Mouse (Mus musculus) adrenal gland, adult 2 months (tissue): ENCODE measurements around the gene Cd300ld2. TPM values are rescaled to one million over a fixed set of nuclear protein-coding genes. Genes with fewer than 3 reads are reported as not detected.
A peak's percentile ranks its signal among the peaks of the same experiment; 100 is the strongest.
"Not testable (repeated sequence)": the region's sequence is repeated elsewhere in the genome, so short reads cannot be mapped to it uniquely, and the experiment has no call there.

ENCODE experiments used
- DNase-seq: peaks from one replicate; pipeline ENCODE4 v3.0.0; 2021
- long read RNA-seq: library from polyadenylated mRNA; stranded (forward); transcript quantifications from one replicate; pipeline ENCODE4 v2.0.0, GENCODE M21; 2021
- polyA plus RNA-seq: library from polyadenylated mRNA; depleted of rRNA; stranded (reverse); fragments of >200 nt; gene quantifications from 2 replicates; pipeline ENCODE4 v1.2.3, GENCODE M21; 2012; rRNA removed
- total RNA-seq, 2 experiments: library from RNA; stranded (reverse); gene quantifications; 2 replicates each; pipeline ENCODE4 v1.2.3; 2021

Cd300ld2 gene
- not detected for total RNA-seq
- 0.56 TPM in 1 of 2 replicates, not detected in the other for polyA plus RNA-seq
- long read RNA-seq, result 0 reads

GRCm38 (mm10) chr11:115016093-115016492 is at the start of gene Cd300ld2:
TSS of gene Cd300ld2 (minus strand) at chr11:115016193.
- DNase-seq, result not testable (repeated sequence)

GRCm38 (mm10) chr11:115062077-115062476 is 46.1 kb upstream of the Cd300ld2 start, which contains the start of gene Cd300e:
TSS of gene Cd300e (minus strand) at chr11:115062177.
- DNase-seq, result no peak

DNA sequence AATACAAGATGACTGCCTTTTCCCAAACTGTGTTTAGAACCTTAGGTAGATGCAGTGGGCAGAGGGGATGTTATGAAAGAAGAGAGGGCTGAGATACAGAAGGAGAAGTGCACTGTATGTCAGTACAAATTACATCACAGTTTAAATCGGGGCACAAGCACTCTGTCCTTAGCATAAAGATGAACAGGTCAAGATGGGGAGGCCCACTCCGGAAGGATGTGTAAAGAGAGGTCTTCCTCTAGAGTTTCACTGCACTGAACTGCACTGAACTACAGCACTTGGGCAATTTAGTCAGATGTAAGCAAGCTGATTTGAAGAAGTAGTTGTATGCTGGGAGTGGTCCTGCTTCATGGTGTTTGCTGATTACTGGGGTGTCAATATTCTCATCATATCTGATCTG is 43.8 kb upstream of the Cd300ld2 start:
- no peak for DNase-seq

DNA sequence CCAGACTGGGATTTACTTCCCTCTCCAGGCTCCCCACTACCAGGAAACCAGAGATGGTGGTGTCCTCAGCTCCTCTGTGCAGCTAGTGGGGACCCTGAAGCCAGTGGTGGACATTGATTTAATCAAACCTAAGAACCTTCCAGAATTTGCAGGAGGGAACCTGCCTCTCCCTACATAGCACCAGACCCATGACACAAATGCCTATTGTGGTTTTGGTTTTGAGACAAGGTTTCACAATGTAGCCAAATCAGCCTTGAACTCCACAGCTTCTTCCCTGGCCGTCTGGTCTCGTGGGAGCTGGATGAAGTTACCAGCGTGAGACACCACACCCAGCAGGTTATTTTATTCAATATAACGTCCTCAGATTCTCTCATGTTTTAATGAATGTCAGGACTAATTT is 42.7 kb upstream of the Cd300ld2 start:
- DNase-seq, result no peak

DNA sequence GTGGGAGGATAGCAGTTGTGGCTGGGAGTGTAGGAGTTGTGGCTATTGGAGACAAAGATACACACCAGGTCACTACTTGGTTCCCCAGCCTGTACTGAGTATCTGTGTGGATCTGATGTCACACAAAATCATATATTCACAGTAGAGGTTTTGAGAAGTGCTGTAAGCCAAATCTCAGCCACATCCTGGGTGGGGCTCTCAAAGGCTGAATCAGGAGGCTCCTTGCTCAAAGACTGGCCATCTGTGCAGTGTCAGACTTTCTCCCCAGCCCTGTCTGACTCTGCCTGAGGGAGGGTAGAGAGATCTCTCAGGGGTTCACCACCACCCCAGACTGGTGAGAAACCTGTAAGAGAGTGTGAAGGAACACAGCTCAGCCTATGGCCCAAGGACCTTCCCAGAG is 38.5 kb upstream of the Cd300ld2 start:
- no peak for DNase-seq

- no peak for DNase-seq
Measured at GRCm38 (mm10) chr11:115052991-115053390, 37.0 kb upstream of the Cd300ld2 start.

GRCm38 (mm10) chr11:115052206-115052605 is 36.2 kb upstream of the Cd300ld2 start:
- no peak for DNase-seq

- no peak for DNase-seq
Measured at GRCm38 (mm10) chr11:115049282-115049895, 33.4 kb upstream of the Cd300ld2 start.

GRCm38 (mm10) chr11:115048259-115048658 is 32.3 kb upstream of the Cd300ld2 start, which contains the start of gene Cd300ld3:
TSS of gene Cd300ld3 (minus strand) at chr11:115048409.
- DNase-seq, result no peak

DNA sequence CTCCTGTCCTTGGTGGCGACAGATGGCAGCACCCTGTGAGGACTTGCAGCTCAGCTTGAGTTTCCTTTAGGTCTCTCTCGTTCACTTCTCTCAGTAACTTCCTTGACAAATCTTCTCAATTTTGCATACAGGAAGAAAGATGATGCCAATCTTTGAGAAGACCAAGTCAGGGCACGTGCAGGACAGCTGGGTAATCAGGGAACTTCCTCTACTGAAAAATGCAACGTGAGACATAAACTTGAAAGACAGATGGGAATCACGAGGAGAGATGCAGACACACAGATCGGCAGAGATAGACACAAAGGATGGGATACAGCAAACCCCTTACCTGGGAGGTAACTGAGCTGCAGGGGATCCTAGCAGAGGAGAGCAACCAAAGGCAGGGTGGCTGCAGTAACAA is 21.7 kb upstream of the Cd300ld2 start, which contains the start of gene Cd300ld5:
Gene Cd300ld5 (minus strand): TSS at position 101 of the 400 bp plus-strand sequence.
- not testable (repeated sequence) for DNase-seq

- DNase-seq, result not testable (repeated sequence)
Measured at GRCm38 (mm10) chr11:115026912-115027311, 10.9 kb upstream of the Cd300ld2 start, which contains the start of gene Cd300ld4. TSS of gene Cd300ld4 (minus strand) at chr11:115027012.

GRCm38 (mm10) chr11:115004070-115004469 is 11.9 kb downstream of the Cd300ld2 start:
- DNase-seq, result no peak

DNA sequence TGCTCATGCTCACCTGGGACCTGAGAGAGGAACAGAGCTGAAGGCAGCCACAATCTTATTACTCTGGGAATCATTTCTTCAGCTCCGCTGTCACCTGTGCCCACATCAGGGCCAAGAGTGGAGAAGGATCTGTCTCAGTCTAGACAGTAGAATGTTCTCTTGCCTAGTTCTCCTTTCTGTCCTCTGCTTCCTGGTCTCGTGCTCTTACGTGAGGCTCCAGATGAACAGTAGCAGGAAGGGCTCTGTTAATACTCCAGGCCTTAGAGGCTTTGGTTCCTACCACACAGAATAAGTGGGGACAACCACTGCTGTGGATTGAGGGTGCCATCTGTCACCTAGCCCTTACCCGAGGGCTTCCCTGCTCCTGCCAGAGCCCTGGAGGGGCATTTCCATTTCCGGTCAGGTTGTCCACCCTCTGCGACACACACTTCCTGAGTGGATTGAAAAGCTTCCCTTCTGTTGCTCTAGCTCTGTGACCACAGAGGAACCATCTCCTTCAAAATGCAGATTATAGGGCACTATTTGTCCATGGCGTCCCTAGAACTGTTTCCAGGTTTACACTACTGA is 14.4 kb downstream of the Cd300ld2 start, which contains the start of gene Cd300c2:
Gene Cd300c2 (minus strand): TSS at position 407 of the 567 bp plus-strand sequence.
- no peak for DNase-seq

DNA sequence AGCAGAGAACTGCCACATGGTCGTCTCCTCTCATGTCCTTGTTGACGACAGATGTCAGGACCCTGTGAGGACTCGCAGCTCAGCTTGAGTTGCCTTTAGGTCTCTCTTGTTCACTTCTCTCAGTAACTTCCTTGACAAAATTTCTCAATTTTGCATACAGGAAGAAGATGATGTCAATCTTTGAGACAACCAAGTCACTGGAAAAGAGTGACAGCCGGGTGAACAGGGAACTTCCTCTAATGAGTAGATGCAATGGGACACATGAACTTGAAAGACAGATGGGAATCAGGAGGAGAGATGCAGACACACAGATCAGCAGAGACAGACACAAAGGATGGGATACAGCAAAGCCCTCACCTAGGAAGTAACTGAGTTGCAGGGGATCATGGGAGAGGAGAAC is 26.2 kb downstream of the Cd300ld2 start, which contains the start of gene Cd300ld:
Gene Cd300ld (minus strand): TSS at position 130 of the 400 bp plus-strand sequence.
- no peak for DNase-seq

- DNase-seq, result no peak
Measured at GRCm38 (mm10) chr11:114981866-114982265, 34.1 kb downstream of the Cd300ld2 start.

- DNase-seq, result no peak
Measured at GRCm38 (mm10) chr11:114972726-114973125, 43.3 kb downstream of the Cd300ld2 start.

DNA sequence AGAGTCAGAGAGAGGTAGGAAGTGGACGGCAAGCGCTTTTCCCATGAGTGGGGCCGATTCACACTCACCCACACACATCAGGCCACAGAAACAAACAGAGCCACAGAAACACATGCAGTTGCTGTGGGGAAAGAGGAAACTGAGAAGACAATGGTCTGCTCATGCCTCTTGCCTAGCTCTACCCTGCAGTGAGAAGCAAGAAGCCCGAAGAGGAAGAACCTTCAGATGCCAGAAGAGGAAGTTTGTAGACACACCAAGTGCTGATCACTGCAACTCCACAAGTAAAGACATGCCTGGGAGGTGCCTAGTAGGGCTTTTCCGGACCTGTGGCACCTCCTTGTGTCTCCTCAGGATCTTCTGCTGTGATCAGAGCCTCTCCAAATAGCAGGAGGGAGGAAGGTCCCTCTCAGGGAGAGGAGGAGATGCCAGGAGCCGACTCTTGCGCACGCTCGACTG is 47.2 kb downstream of the Cd300ld2 start, which contains the start of gene Cd300c:
Gene Cd300c (minus strand): TSS at position 406 of the 456 bp plus-strand sequence.
- no peak for DNase-seq

DNA sequence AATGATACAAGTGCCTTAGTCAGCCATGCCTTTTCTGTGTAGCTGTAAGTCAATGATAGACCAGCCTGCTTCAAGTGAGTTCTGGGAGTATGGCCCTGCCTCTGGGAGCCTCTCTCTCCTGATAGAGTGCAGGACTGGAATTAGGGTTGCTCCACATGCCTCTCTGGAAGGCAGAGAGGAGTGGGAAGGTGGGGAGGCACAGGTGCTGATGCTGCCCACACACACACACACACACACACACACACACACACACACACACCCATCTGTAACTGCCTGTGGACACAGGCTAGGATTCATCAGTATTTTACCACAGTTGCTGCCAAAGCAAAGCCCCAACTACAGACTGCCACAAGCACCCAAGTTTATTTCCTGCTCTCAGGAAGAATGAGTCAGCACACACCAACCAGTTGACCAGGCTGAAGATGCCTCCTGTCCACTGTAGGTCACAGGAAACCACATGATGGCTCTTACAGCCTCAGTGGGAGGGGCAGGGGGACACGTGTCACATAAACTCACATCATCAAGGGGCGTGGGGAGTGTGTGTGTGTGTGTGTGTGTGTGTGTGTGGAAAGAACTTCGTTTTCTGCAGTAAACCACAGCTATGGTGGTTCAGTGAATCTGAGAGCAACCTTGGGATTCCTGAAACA is 50.7 kb downstream of the Cd300ld2 start:
- DNase-seq, result peak; percentile 35

- no peak for DNase-seq
Measured at GRCm38 (mm10) chr11:114960369-114960768, 55.6 kb downstream of the Cd300ld2 start.
